Mouse (Mus musculus): ENCODE results near the gene Ankra2.

DNA sequence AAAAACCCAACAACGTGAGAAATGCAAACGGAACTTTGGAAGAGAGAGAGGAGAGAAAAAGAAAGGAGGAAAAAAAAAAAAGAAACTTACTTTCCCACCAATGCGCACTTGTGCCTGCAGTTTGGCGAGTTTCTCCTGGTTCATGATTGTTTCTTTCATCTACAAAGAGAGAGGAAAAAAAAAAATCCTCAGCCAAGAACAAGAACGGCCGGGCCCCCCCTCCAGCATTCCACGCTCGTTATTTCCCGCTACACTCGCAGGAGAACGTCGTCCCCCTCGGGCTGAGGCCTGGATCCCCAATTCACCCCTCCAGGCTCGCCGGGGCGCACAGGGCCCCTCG lies 53.2 kb downstream of the Ankra2 start:
- TF ChIP-seq EP300 (IDR thresholded peaks at IDR 0.05; ENCODE audit: insufficient read depth, low read depth, low read length) (no peak), CTCF (IDR thresholded peaks at IDR 0.05) (no peak), POLR2A (IDR thresholded peaks at IDR 0.05; ENCODE audit: insufficient read depth, low read depth, low read length) (no peak)
